Mouse (Mus musculus) liver, postnatal 0 days (tissue): ENCODE data around the gene Bcap29.

Experiments
- CTCF ChIP-seq: sonication (generic); IDR thresholded peaks from 2 replicates; pipeline ENCODE4 v1.5.1; 2016; ENCODE audit warnings: antibody characterized with exemption, low read depth
- EP300 ChIP-seq: IDR thresholded peaks from 2 replicates; pipeline ENCODE4 v1.6.1; 2016; ENCODE audit warnings: antibody characterized with exemption, low read depth, mild to moderate bottlenecking

DNA sequence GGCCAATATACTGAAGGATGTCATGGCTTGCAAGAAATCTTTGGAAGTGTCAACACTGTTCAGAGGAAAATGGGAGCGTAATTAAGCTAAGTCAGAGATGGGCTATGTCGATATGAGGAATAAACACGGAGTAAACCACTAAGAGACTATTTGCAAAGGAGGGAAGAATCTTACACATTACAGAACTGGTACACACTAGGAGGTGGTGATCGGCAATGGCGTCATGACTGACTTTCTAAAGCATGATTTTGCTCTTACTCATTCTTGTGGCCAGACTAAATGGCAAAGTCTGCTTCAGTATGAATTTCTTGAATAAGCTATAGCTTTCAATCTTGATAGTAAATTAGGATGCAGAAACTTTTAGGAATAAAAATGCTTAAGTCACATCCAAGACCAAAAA, 19.2 kb upstream of the Bcap29 start:
- TF ChIP-seq CTCF (no peak), EP300 (no peak)
